ENCODE assay signal across 8 mouse cellular contexts in the genomic region with DNA sequence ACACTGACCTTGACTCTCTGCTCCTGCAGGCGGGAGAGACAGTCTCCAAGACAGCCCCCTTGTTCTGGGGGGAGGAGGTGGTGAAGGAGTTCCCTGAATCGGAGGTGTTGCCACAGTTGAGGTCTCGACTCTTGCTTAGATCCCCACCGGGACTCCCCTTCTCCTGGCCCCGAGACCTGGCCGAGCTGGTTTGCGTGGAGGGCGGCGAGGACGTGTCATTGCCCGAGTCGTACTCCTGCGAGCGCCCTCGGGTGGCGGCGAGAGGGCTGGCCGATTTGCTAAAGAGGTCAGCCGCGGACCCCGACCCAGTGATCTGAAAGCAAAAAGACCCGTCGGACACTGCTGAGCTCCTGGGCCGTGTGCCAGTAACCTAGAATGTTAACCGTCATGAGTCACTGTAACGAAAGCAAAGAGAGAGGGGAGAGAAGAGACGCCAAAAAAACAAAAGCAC. TPM values are rescaled to one million over a fixed set of nuclear protein-coding genes. Genes with fewer than 3 reads are reported as not detected.
A peak's percentile ranks its signal among the peaks of the same experiment; 100 is the strongest.
DNase-seq lines count a peak whose midpoint lies in the region; ATAC-seq and TF ChIP-seq lines count a peak whose summit lies in the region.

No protein-coding gene starts in this region.

- no peaks in the 10 kb centered on the region for H3K36me3 ChIP-seq in E14TG2a.4 (ENCODE audit: insufficient read depth, low read length)
- H3K36me3 ChIP-seq in embryonic facial prominence, embryonic 15.5 days, result no peaks in the 10 kb centered on the region
- no peaks in the 10 kb centered on the region for H3K36me3 ChIP-seq in heart, embryonic 16.5 days (ENCODE audit: control insufficient read depth, insufficient read depth)

- no peaks in the 10 kb centered on the region for H3K9me3 ChIP-seq in E14TG2a.4 (ENCODE audit: low read length)
- H3K9me3 ChIP-seq in embryonic facial prominence, embryonic 15.5 days (replicated peaks), result no peaks in the 10 kb centered on the region
- no peaks in the 10 kb centered on the region for H3K9me3 ChIP-seq in heart, embryonic 16.5 days (replicated peaks; ENCODE audit: control insufficient read depth, low read length)

- peak overlapping the region; percentile 18; the same call in 1 of the 2 replicates for H3K9ac ChIP-seq in embryonic facial prominence, embryonic 15.5 days
- peak overlapping the region; percentile 78 for H3K9ac ChIP-seq in heart, embryonic 16.5 days (ENCODE audit: low read length)

- H3K27me3 ChIP-seq in E14TG2a.4 (ENCODE audit: insufficient read depth, low read length), result peaks cover 2% of the 10 kb centered on the region; the same call in 1 of the 2 replicates
- H3K27me3 ChIP-seq in embryonic facial prominence, embryonic 15.5 days, result 0 out of 2 replicates have a peak, but pooled peaks cover 4% of the 10 kb centered on the region
- no peaks in the 10 kb centered on the region for H3K27me3 ChIP-seq in heart, embryonic 16.5 days (ENCODE audit: control insufficient read depth, insufficient read depth, low read length)

- DNase-seq in adrenal gland, postnatal 25 days, result peak; percentile 83
- DNase-seq in kidney, postnatal 36 days, result peak; percentile 31 to 72
- peak; percentile 78 for DNase-seq in lung, postnatal 14 days
- peak; percentile 62 to 68 for DNase-seq in right cerebral cortex, postnatal 10 days (ENCODE audit: low spot score in 2 of 2)

- no peak for ATAC-seq in embryonic facial prominence, embryonic 15.5 days (ENCODE audit: insufficient number of reproducible peaks, low FRiP score, low TSS enrichment, low read depth)
- ATAC-seq in heart, embryonic 16.5 days (replicated peaks; ENCODE audit: extremely low read depth, insufficient read depth, low FRiP score), result peak; percentile 43; the same call in 1 of the 2 replicates
- ATAC-seq in monocyte, adult 5-6 weeks (replicated peaks; ENCODE audit: insufficient number of reproducible peaks, low FRiP score, low TSS enrichment, poor library complexity, severe bottlenecking), result no peak

- H3K4me1 ChIP-seq in E14TG2a.4 (replicated peaks; ENCODE audit: low read depth, low read length), result peaks cover 85% of the 10 kb centered on the region
- peaks cover 6% of the 10 kb centered on the region; the same call in 1 of the 2 replicates for H3K4me1 ChIP-seq in embryonic facial prominence, embryonic 15.5 days
- peaks cover 21% of the 10 kb centered on the region for H3K4me1 ChIP-seq in heart, embryonic 16.5 days (ENCODE audit: control insufficient read depth, insufficient read depth, low read length)

- no peak overlapping the region for H3K27ac ChIP-seq in embryonic facial prominence, embryonic 15.5 days (replicated peaks)
- H3K27ac ChIP-seq in heart, embryonic 16.5 days (ENCODE audit: low read length), result peak overlapping the region; percentile 63

- no peak for TF ChIP-seq CTCF in E14TG2a.4 (conservative IDR thresholded peaks at IDR 0.05; ENCODE audit: low read length)

- H3K4me2 ChIP-seq in embryonic facial prominence, embryonic 15.5 days (replicated peaks), result peak overlapping the region; percentile 67
- H3K4me2 ChIP-seq in heart, embryonic 16.5 days (ENCODE audit: low read depth, low read length), result peak overlapping the region; percentile 77

- peak overlapping the region; percentile 50 for H3K4me3 ChIP-seq in E14TG2a.4 (replicated peaks; ENCODE audit: low read length)
- peak overlapping the region; percentile 39 for H3K4me3 ChIP-seq in embryonic facial prominence, embryonic 15.5 days (replicated peaks)
- peak overlapping the region; percentile 53 for H3K4me3 ChIP-seq in heart, embryonic 16.5 days (ENCODE audit: low read length)

- 2% methylated on average over 27 of the region's 27 CpGs for WGBS in embryonic facial prominence, embryonic 15.5 days
- 3% methylated on average over 27 of the region's 27 CpGs for WGBS in heart, embryonic 16.5 days

RNA-seq across cellular contexts. Expression of a gene that starts 30.8 kb away (rescaled TPM):
- 52.2 and 64.0 TPM in 2 replicates for total RNA-seq in adrenal gland, postnatal 25 days (2021)
- 22.2 and 25.0 TPM in 2 replicates for polyA plus RNA-seq in embryonic facial prominence, embryonic 15.5 days (2015; fragmentation: Nextera tagmentation; extraction: Ambion mirVana)
- polyA plus RNA-seq in heart, embryonic 16.5 days (2015; fragmentation: Nextera tagmentation; extraction: Ambion mirVana), result 31.1 and 33.8 TPM in 2 replicates
- total RNA-seq in monocyte, adult 5-6 weeks (2017), result not detected in 3 replicates

Comparison
In these comparisons a context has a peak if more than half of its experiments do, and no peak if none do; other contexts are left out.
1. RNA of a gene that starts 30.8 kb away (total RNA-seq): 52.2 to 64.0 TPM in adrenal gland, postnatal 25 days; not detected in monocyte, adult 5-6 weeks; every median in the first group is over 10 times any median in the second.
2. Peak in every context shown above with its lines, with median percentiles within 50 percentile points of each other: H3K4me3 ChIP-seq and DNase-seq.